Mouse (Mus musculus) frontal cortex, adult (tissue): ENCODE measurements around the gene Git2.

Experiments
- ATAC-seq: cut with Nextera tagmentation; 2 replicates; pipeline ENCODE4 v1.9.2; 2017; ENCODE audit warnings: mild to moderate bottlenecking, moderate library complexity, mixed read lengths; ENCODE audit not compliant: low TSS enrichment

The Git2 gene

GRCm38 (mm10) chr5:114775056-114775979, at the start of gene Git2:
Gene Git2 (minus strand): TSS chr5:114775517.
- ATAC-seq = peak; percentile 8; the same call in 1 of the 2 replicates

DNA sequence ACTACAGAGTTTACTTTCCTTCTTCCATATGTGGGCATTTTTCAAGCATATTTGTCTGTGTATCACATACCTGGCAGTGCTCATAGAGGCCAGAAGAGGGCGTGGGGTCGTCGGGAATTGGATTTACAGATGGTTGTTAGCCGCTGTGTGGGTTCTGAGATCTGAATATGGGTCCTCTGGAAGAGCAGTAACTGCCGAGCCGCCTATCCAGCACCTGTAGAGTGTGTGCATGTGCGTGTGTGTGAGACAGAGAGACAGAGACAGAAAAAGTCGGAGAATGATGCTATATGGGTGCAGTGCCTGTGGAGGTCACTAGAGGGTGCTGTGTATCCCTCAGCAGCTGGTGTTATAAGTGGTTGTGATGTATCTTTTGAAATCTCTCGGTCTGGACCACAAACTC, 48.9 kb upstream of the Git2 start:
- ATAC-seq = peak; percentile 22; the same call in 1 of the 2 replicates

GRCm38 (mm10) chr5:114822796-114823688, 47.7 kb upstream of the Git2 start, which contains the start of gene 1500011B03Rik:
Gene 1500011B03Rik (minus strand): TSS chr5:114823468.
- peak; percentile 82 for ATAC-seq

GRCm38 (mm10) chr5:114818124-114818523, 42.8 kb upstream of the Git2 start:
- no peak for ATAC-seq

DNA sequence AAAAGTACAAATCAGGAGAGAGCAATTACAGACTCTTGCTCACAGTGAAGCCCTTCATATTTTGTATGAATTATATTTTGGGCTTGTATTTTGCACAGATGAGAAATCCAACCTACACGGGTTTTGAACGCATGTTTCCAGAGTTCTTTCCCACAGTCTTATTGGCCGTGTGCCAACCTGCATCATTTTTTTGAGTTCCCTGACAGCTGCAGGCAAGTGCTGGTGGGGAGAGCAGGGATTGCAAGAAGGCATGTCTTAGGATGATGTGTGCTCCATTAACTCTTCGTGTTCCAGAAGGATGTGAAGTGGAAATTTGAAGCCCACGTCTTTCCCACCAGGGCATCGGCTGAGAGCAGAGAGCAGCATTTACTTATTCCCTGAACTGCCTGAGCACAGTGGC, 41.3 kb upstream of the Git2 start:
- ATAC-seq = no peak

DNA sequence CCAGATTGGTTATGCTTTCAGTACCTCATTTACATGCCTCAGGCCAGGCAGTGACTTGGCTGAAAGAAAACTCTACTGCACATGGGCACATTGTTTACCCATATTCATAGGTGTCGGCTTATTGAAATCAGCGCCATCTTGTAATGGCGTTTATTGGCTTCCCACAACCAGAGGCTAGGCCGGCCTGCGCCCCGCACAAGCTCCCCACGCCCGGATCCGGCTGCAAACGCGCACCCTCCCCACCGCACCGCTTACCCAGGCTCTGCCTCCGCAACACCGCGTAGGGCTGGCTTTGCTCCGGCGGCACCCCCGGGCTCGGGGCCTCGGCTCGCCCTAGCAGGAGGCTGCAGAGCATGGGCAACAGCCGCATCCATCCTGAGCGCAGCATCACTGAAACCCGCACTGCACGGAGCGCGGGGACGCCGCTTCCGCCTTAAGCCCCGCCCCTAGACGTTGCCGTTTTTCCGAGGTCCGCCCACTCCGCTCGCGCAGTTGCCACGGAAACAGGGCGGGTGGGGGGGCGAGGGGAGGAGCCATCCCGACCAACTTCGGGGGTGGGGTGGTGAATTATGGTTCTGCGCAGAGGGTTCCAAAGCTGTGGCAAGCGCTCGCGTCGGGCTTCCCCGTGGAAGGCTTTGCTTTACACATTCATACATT, 38.3 kb upstream of the Git2 start:
- peak; percentile 96 for ATAC-seq

GRCm38 (mm10) chr5:114809826-114810225, 34.5 kb upstream of the Git2 start:
- no peak for ATAC-seq

- ATAC-seq = no peak
These were observed 34.0 kb upstream of the Git2 start for GRCm38 (mm10) chr5:114809181-114809756.

- no peak for ATAC-seq
These were observed 33.1 kb upstream of the Git2 start for GRCm38 (mm10) chr5:114808385-114808784.

GRCm38 (mm10) chr5:114807893-114808292, 32.6 kb upstream of the Git2 start:
- no peak for ATAC-seq

DNA sequence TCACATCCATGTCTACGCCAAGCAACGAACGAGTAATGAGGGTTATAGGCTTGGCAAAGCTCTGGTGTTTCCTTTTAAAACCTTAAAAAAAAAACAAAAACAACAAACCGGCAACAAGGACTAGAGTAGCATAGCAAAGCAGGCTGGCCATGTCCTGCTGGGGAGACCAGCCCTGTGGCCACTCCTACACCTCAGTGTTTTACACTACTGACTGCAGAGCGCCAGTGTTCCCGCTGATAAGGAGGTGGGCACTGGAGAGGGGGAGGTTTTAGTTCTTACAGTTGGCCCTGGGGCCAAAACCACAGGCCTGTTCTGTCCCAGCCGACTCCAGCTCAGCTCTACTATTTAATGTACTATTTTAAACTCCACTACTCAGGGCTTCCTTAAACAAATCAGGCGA, 32.2 kb upstream of the Git2 start:
- ATAC-seq = no peak

DNA sequence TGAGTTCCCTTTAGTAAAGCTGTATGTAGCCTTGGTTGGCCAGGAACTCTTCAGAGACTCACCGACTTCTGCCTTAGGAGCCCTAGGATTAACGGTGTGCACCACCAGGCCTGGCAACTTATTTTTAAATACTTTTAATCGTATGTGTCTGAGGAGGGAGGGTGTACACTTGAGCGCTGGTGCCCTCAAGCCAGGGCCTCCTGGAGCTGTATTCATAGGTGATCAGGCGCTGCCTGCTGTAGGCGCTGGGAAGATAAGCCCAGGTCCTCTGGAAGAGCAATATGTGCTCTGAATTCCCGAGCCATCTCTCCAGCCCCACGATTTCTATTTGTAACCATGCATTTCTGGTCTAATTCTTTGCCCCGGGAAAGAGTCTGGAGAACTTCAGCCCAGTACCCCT, 31.7 kb upstream of the Git2 start:
- ATAC-seq = no peak

DNA sequence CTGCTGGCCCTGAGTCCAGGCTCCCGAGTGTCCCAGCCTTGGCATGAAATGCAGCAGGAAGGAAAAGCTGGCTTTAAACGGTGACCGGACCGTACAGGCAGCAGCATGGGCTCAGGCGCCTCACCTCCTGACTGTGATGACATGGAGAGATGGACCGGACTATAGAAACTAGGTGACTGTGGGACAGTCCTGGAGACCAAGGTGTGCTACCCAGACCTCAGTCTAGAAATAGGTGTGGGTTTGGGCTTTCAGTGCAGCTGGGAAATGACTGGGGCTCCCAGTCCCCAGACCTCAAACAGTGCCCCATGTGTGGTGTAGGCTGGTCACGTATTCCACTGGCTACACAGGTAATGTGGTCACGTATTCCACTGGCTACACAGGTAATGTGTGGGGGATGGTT, 31.3 kb upstream of the Git2 start:
- no peak for ATAC-seq

DNA sequence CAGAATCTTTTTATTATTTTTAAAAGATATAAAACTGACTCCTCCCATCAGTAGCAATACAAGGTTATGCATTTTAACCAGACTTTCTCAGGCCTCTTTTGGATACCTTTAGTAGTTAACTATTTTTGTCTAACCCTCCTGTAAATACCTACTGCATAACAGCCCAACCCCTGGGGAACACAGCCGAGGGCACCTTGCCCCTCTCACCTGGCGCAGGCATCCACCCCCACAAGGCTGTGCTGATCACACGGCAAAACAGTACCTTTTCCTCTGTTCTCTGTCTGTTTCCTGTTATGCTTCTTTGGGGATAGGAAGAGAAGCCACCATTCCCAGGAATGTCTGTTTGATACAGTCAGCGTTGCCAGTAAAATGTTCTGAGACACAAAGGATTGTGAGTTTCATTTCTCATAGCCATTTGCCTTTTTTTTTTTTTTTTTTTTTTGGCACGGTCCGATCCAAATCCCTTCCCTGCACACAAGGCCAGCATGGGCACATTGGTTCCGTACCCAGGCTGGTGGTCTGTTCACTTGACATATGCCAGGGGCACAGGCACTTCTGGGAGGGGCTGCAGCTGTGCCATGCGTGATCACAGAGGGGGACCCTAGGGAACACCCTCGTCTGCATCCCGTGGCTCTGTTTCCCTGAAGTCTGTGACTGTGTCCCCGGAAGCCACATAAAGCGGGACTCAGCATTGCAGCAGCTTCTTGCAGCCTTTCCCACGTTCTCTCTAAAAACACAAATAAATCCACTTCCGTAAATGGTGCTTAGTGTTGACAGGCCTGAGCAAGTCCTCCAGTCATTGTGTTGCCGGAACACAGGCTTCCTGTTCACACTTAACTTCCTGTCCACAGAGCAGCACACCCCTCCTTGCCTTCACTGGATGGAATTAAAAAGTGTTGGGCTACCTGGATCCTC, 30.4 kb upstream of the Git2 start:
- ATAC-seq = no peak

DNA sequence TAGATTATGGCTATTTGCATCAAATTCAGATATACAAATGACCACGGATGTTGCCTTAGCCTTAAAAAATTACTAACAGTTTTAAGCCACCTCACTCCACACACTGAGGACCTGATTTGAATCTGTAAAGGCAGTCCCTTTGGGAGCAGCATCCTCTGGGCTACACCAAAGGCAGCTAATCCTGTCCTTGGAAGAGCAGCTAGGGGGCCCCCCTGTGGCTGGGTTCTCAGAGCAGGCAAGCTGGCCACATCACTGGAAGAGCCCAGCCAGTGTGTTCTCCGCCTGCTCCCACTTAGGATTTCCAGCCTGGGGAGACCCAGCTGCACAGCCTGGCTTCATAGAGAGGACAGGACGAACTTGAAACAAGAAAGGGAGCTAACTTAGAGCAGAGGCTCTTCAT, 29.6 kb upstream of the Git2 start:
- ATAC-seq = peak; percentile 88

GRCm38 (mm10) chr5:114804335-114804734, 29.0 kb upstream of the Git2 start:
- no peak for ATAC-seq

- ATAC-seq = no peak
These were observed 27.9 kb upstream of the Git2 start for GRCm38 (mm10) chr5:114803231-114803630.

DNA sequence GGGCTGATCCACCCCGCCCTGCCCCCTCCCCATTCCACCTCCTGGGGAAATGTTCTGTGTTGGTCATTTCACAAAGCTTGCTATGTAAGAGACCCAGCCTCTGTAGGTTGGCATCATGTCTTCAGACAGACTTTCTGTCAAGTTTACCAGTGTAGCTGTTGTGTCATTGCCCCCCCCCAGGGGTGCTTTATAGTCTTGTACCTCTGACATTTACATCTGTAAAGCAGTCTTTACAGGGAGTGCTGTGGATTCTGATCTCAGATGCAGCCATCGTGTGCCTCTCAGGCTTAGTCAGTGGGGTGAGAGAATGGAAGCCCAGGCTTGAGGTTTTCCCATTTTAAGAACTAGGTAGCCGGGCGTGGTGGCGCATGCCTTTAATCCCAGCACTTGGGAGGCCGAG, 26.5 kb upstream of the Git2 start:
- ATAC-seq = no peak

DNA sequence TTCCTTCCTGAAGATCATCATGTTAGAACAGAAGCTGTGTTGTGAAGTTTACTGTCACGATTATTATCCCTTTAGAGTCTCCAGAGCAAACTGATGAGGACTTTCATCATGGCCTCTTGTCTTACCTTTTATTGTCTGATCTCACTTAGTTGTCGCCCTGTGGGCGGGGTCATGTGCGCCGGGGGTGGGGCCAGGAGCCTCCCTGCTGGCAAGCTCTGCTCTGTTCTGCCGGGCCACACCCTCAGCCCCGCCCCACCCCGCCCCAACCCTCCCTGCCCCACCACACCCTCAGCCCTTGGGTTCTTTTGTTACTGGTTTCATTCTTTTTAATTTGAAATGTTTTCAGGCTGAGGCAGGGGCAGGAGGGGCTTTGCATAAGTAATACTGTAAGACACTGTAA, 25.7 kb upstream of the Git2 start:
- no peak for ATAC-seq

DNA sequence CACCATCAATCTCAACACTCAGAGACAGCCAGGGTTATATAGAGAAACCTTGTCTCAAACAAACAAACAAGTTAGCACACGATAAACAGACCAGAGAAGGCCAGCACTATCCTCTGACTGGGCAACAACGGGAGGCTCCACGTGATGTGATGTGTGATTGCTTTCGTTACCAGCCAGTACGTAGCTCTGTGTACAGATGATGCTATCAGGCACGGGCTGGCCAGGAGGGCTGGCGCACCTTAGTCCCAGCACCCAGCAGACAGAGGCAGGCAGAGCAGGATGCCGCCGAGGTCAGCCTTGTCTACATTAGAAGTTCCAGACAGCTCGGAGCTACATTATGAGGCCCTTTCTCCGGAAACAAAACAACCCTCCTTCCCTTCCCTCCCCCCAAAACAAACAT, 24.5 kb upstream of the Git2 start:
- no peak for ATAC-seq

DNA sequence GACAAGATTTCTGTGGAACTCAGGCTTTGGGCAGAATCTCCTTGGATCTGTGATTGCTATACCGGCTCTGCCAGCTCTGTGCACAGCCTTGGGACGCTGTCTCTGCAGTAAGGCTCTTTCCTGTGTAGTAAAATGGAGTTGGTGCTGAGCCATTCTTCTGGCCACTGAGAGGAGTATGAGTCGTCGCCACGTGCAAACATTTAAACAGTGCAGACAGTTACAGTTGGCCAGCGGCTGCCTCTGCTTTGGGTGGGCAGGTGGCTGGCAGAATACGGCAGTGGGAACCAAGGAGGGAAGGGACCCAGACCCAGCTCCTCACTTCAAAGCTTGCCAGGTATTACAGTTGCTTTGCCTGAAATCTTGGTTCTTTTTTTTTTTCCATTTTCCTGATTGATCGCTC, 21.9 kb upstream of the Git2 start:
- ATAC-seq = 0 out of 2 replicates have a peak, but pooled peaks have one; percentile 11
